In the genomic region with DNA sequence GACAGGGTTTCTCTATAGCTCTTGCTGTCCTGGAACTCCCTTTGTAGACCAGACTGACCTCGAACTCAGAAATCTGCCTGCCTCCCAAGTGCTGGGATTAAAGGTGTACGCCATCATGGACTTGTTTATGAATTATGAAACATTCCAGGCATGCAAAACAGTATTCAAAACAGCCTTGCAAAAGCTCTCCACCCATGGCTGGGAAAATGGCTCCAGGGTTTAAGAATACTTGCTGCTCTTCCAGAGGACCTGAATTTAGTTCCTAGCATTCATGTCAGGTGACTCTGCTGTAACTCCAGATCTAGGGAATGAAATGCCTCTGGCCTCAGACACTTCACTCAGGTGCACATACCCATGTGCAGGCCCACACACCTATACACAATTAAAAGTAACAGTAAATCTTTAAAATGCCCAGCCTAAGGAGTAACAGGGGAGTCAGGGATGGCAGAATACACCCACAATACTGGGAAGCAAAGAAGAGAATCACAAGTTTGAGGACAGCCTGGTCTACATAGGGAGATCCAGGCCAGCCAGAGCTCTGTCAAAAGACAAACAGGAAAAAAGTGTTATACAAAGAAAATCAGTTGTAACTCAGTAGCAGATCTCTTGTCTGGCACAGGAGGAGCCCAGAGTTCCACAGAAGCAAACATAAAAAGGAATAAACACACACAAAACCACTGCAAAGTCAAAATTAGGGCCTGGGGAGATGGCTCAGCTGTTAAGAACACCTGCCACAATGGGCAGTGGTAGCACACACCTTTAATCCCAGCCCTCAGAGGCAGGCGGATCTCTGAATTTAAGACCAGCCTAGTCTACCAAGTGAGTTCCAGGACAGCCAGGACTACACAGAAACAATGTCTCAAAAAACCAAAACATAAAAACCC, we compare ENCODE assay signal across 21 mouse cellular contexts. TPM values are rescaled to one million over a fixed set of nuclear protein-coding genes. Genes with fewer than 3 reads are reported as not detected.
A peak's percentile ranks its signal among the peaks of the same experiment; 100 is the strongest.
DNase-seq lines count a peak whose midpoint lies in the region; ATAC-seq and TF ChIP-seq lines count a peak whose summit lies in the region.
"Had no signal": no experiment of that assay in that cellular context is flagged by ENCODE, and none has a peak within 500 bp of the region (broad histone marks: within the 10 kb centered on the region; RNA-seq: fewer than 3 reads in every experiment).

No protein-coding gene starts in this region.

- in situ Hi-C loops in CH12.LX (cut with MboI; ENCODE audit: low pct_ligation_motif_present, low pct_unique_long_range_greater_than_20kb, low sequenced_read_pairs), result no loop called here

- peak; percentile 27 for TF ChIP-seq POLR2A in CH12.LX (IDR thresholded peaks at IDR 0.05; ENCODE audit: low read depth, low read length)

- H3K27ac ChIP-seq in lung, embryonic 16.5 days (ENCODE audit: low read length), result peak overlapping the region; percentile 84; the same call in 1 of the 2 replicates
- H3K27ac ChIP-seq in CH12.LX (ENCODE audit: insufficient read depth, low read depth), result peak overlapping the region; percentile 38
- peak overlapping the region; percentile 30; the same call in 1 of the 2 replicates for H3K27ac ChIP-seq in liver, postnatal 0 days (ENCODE audit: low read depth)
- H3K27ac ChIP-seq in layer of hippocampus, adult 2 months, result no peak overlapping the region
- H3K27ac ChIP-seq: hindbrain, embryonic 10.5 days; midbrain, embryonic 15.5 days; neural tube, embryonic 12.5 days had no signal

- no peak for TF ChIP-seq CTCF in CH12.LX (conservative IDR thresholded peaks at IDR 0.05 in 1 of 2, IDR thresholded peaks at IDR 0.05 in 1 of 2; ENCODE audit: low read depth in 2 of 2, low read length in 2 of 2)
- no peak for TF ChIP-seq CTCF in liver, postnatal 0 days (IDR thresholded peaks at IDR 0.05; ENCODE audit: low read depth)
- TF ChIP-seq CTCF in layer of hippocampus, adult 2 months (conservative IDR thresholded peaks at IDR 0.05), result no peak

- no peaks in the 10 kb centered on the region for H3K9me3 ChIP-seq in lung, embryonic 16.5 days (ENCODE audit: control insufficient read depth, low read length)
- peaks cover 4% of the 10 kb centered on the region for H3K9me3 ChIP-seq in CH12.LX (replicated peaks; ENCODE audit: low read length)
- no peaks in the 10 kb centered on the region for H3K9me3 ChIP-seq in liver, postnatal 0 days (ENCODE audit: low read length)
- H3K9me3 ChIP-seq: G1E; hindbrain, embryonic 10.5 days; midbrain, embryonic 15.5 days; neural tube, embryonic 12.5 days had no signal

- no peak for DNase-seq in lung, postnatal 36 days
- no peak for DNase-seq in CH12.LX (ENCODE audit: extremely low read depth)
- DNase-seq in R1 (ENCODE audit: low read depth, low spot score), result peak; percentile 53
- no peak for DNase-seq in liver, postnatal 0 days
- no peak for DNase-seq in layer of hippocampus, adult 2 months (ENCODE audit: low spot score in 2 of 2)
- DNase-seq: adrenal gland, postnatal 14 days; cerebellum, postnatal 14 days; gastrocnemius, postnatal 36 days; thymus, adult 18-20 months had no signal

- WGBS in lung, embryonic 16.5 days, result 67% methylated on average over 3 of the region's 3 CpGs
- 71% methylated on average over 3 of the region's 3 CpGs for WGBS in liver, postnatal 0 days (ENCODE audit: insufficient replicate concordance)

- dilution Hi-C loops in CH12.LX (cut with MboI; ENCODE audit: extremely low pct_ligation_motif_present, extremely low pct_unique_long_range_greater_than_20kb, low sequenced_read_pairs), result no loop called here

- no peak overlapping the region for H3K4me2 ChIP-seq in lung, embryonic 16.5 days (ENCODE audit: low read depth, low read length)
- H3K4me2 ChIP-seq in CH12.LX (ENCODE audit: insufficient read depth, low read depth, poor library complexity, severe bottlenecking), result 0 out of 2 replicates have a peak overlapping the region, but pooled peaks have one; percentile 7
- H3K4me2 ChIP-seq in liver, postnatal 0 days (ENCODE audit: low read depth, low read length), result no peak overlapping the region
- H3K4me2 ChIP-seq: midbrain, embryonic 15.5 days; neural tube, embryonic 12.5 days had no signal

- no peak for TF ChIP-seq EP300 in CH12.LX (IDR thresholded peaks at IDR 0.05; ENCODE audit: low read length)
- no peak for TF ChIP-seq EP300 in liver, postnatal 0 days (IDR thresholded peaks at IDR 0.05; ENCODE audit: low read depth)

- no peak for TF ChIP-seq RAD21 in CH12.LX (IDR thresholded peaks at IDR 0.05; ENCODE audit: low read depth, low read length)

- no peak overlapping the region for H3K9ac ChIP-seq in lung, embryonic 16.5 days (ENCODE audit: low read length)
- no peak overlapping the region for H3K9ac ChIP-seq in CH12.LX (ENCODE audit: insufficient read depth, low read depth)
- no peak overlapping the region for H3K9ac ChIP-seq in liver, postnatal 0 days (replicated peaks)
- H3K9ac ChIP-seq: midbrain, embryonic 15.5 days; neural tube, embryonic 12.5 days had no signal

- H3K36me3 ChIP-seq in lung, embryonic 16.5 days (ENCODE audit: control insufficient read depth, insufficient read depth, low read length), result peaks cover 26% of the 10 kb centered on the region
- H3K36me3 ChIP-seq in CH12.LX (replicated peaks in 1 of 2; ENCODE audit: control insufficient read depth in 1 of 2, insufficient read depth in 1 of 2, low read length in 1 of 2), result peaks cover 40 to 47% of the 10 kb centered on the region in 2 experiments
- H3K36me3 ChIP-seq in liver, postnatal 0 days (replicated peaks; ENCODE audit: insufficient read depth, low read length), result peaks cover 41% of the 10 kb centered on the region

- peaks cover 21% of the 10 kb centered on the region for H3K79me2 ChIP-seq in CH12.LX (replicated peaks; ENCODE audit: control insufficient read depth, extremely low read depth, insufficient read depth, poor library complexity, severe bottlenecking)

- no peaks in the 10 kb centered on the region for H3K27me3 ChIP-seq in lung, embryonic 16.5 days (ENCODE audit: control insufficient read depth, insufficient read depth, low read depth, low read length)
- no peaks in the 10 kb centered on the region for H3K27me3 ChIP-seq in CH12.LX (replicated peaks)
- H3K27me3 ChIP-seq in liver, postnatal 0 days (ENCODE audit: insufficient read depth, low read length), result no peaks in the 10 kb centered on the region
- H3K27me3 ChIP-seq: midbrain, embryonic 15.5 days; neural tube, embryonic 12.5 days had no signal

- H3K4me1 ChIP-seq in lung, embryonic 16.5 days (replicated peaks; ENCODE audit: control insufficient read depth, insufficient read depth, low read length), result peaks cover 19% of the 10 kb centered on the region
- peaks cover 7 to 87% of the 10 kb centered on the region in 2 experiments for H3K4me1 ChIP-seq in CH12.LX (ENCODE audit: control insufficient read depth in 1 of 2, insufficient read depth in 2 of 2)
- peaks cover 11% of the 10 kb centered on the region for H3K4me1 ChIP-seq in liver, postnatal 0 days (ENCODE audit: insufficient read depth)

- ATAC-seq in lung, embryonic 16.5 days (ENCODE audit: low read depth), result no peak
- no peak for ATAC-seq in liver, postnatal 0 days
- ATAC-seq in megakaryocyte, adult 5-6 weeks (ENCODE audit: poor library complexity, severe bottlenecking), result no peak

- H3K4me3 ChIP-seq in lung, embryonic 16.5 days (ENCODE audit: low read length), result no peak overlapping the region
- no peak overlapping the region for H3K4me3 ChIP-seq in CH12.LX (replicated peaks in 1 of 3; ENCODE audit: low read depth in 2 of 3, low read length in 2 of 3, poor library complexity in 1 of 3)
- no peak overlapping the region for H3K4me3 ChIP-seq in liver, postnatal 0 days (ENCODE audit: low read depth, low read length)
- H3K4me3 ChIP-seq in layer of hippocampus, adult 2 months, result no peak overlapping the region
- H3K4me3 ChIP-seq: hindbrain, embryonic 10.5 days; midbrain, embryonic 15.5 days; neural tube, embryonic 12.5 days had no signal

RNA-seq across cellular contexts. Expression of gene Cd79a, which starts 5.7 kb away (rescaled TPM):
- polyA plus RNA-seq in lung, embryonic 16.5 days (2015; fragmentation: Nextera tagmentation; extraction: Ambion mirVana), result 0.62 and 0.78 TPM in 2 replicates
- 71.3 and 75.2 TPM in 2 replicates for total RNA-seq in CH12.LX (2012; rRNA removed)
- 46.6 and 51.8 TPM in 2 replicates for total RNA-seq in CH12.LX (2014; rRNA removed)
- 313 and 422 TPM in 2 replicates for polyA plus RNA-seq in CH12.LX (2012; ENCODE audit: insufficient read length, low read depth)
- polyA plus RNA-seq in liver, postnatal 0 days (2015; fragmentation: Nextera tagmentation; extraction: Ambion mirVana), result 32.0 and 34.0 TPM in 2 replicates
- not detected for total RNA-seq in layer of hippocampus, adult 2 months (2021)
- total RNA-seq in megakaryocyte, adult 5-6 weeks (2015), result 0.64 and 1.0 TPM in 2 replicates
- 0.18 and 0.24 TPM in 2 replicates for total RNA-seq in megakaryocyte, adult 5-6 weeks (2017)
- polyA plus RNA-seq: heart, embryonic 14.5 days had no signal

RNA-seq across cellular contexts. Expression of gene Rps19, which starts 7.3 kb away (rescaled TPM):
- 2,580 and 2,777 TPM in 2 replicates for polyA plus RNA-seq in lung, embryonic 16.5 days (2015; fragmentation: Nextera tagmentation; extraction: Ambion mirVana)
- total RNA-seq in CH12.LX (2012; rRNA removed) (4,140 and 4,169 TPM in 2 replicates), CH12.LX (2014; rRNA removed) (2,094 and 2,149 TPM in 2 replicates)
- 1,720 and 1,739 TPM in 2 replicates for polyA plus RNA-seq in CH12.LX (2012; ENCODE audit: insufficient read length, low read depth)
- 1,140 and 1,164 TPM in 2 replicates for polyA plus RNA-seq in liver, postnatal 0 days (2015; fragmentation: Nextera tagmentation; extraction: Ambion mirVana)
- 100 to 1,000 TPM; 501 to 525 TPM for total RNA-seq in layer of hippocampus, adult 2 months (2021)
- 1,493 and 1,909 TPM in 2 replicates for total RNA-seq in megakaryocyte, adult 5-6 weeks (2015)
- total RNA-seq in megakaryocyte, adult 5-6 weeks (2017), result 575 and 756 TPM in 2 replicates

RNA-seq across cellular contexts. Expression of gene Arhgef1, which starts 11.2 kb away (rescaled TPM):
- polyA plus RNA-seq in lung, embryonic 16.5 days (2015; fragmentation: Nextera tagmentation; extraction: Ambion mirVana), result 119 and 126 TPM in 2 replicates
- total RNA-seq in CH12.LX (2012; rRNA removed) (37.8 and 40.2 TPM in 2 replicates), CH12.LX (2014; rRNA removed) (14.6 and 17.8 TPM in 2 replicates)
- polyA plus RNA-seq in CH12.LX (2012; ENCODE audit: insufficient read length, low read depth), result 128 and 134 TPM in 2 replicates
- polyA plus RNA-seq in liver, postnatal 0 days (2015; fragmentation: Nextera tagmentation; extraction: Ambion mirVana), result 30.2 and 30.4 TPM in 2 replicates
- total RNA-seq in layer of hippocampus, adult 2 months (2021), result 10 to 100 TPM; 88.3 to 100.0 TPM
- total RNA-seq in megakaryocyte, adult 5-6 weeks (2015), result 142 and 156 TPM in 2 replicates
- total RNA-seq in megakaryocyte, adult 5-6 weeks (2017), result 116 and 142 TPM in 2 replicates

RNA-seq across cellular contexts. Expression of gene Dmrtc2, which starts 21.6 kb away (rescaled TPM):
- not detected in 2 replicates for polyA plus RNA-seq in lung, embryonic 16.5 days (2015; fragmentation: Nextera tagmentation; extraction: Ambion mirVana)
- not detected in 2 replicates for total RNA-seq in CH12.LX (2012; rRNA removed)
- total RNA-seq in CH12.LX (2014; rRNA removed), result not detected in 2 replicates
- not detected in 2 replicates for polyA plus RNA-seq in CH12.LX (2012; ENCODE audit: insufficient read length, low read depth)
- polyA plus RNA-seq in liver, postnatal 0 days (2015; fragmentation: Nextera tagmentation; extraction: Ambion mirVana), result not detected in 2 replicates
- not detected for total RNA-seq in layer of hippocampus, adult 2 months (2021)
- total RNA-seq in megakaryocyte, adult 5-6 weeks (2015), result not detected in 2 replicates
- total RNA-seq in megakaryocyte, adult 5-6 weeks (2017), result not detected in 2 replicates
- total RNA-seq: adrenal gland, postnatal 14 days; G1E; gastrocnemius, postnatal 36 days; left cerebral cortex, adult 18-20 months had no signal
- polyA plus RNA-seq: frontal cortex, adult 2 months; G1E; heart, embryonic 14.5 days; hindbrain, embryonic 10.5 days; inflammation-experienced regulatory T-cells, adult 6 months; kidney, embryonic 14.5 days; limb, embryonic 11.5 days; neural tube, embryonic 12.5 days had no signal

RNA-seq across cellular contexts. Expression of gene Lypd4, which starts 21.7 kb away (rescaled TPM):
- not detected in 2 replicates for polyA plus RNA-seq in lung, embryonic 16.5 days (2015; fragmentation: Nextera tagmentation; extraction: Ambion mirVana)
- not detected in 2 replicates for total RNA-seq in CH12.LX (2012; rRNA removed)
- total RNA-seq in CH12.LX (2014; rRNA removed), result not detected in 2 replicates
- polyA plus RNA-seq in CH12.LX (2012; ENCODE audit: insufficient read length, low read depth), result not detected in 2 replicates
- not detected in 2 replicates for polyA plus RNA-seq in liver, postnatal 0 days (2015; fragmentation: Nextera tagmentation; extraction: Ambion mirVana)
- not detected for total RNA-seq in layer of hippocampus, adult 2 months (2021)
- not detected in 2 replicates for total RNA-seq in megakaryocyte, adult 5-6 weeks (2015)
- not detected in 2 replicates for total RNA-seq in megakaryocyte, adult 5-6 weeks (2017)
- total RNA-seq: adrenal gland, postnatal 14 days; gastrocnemius, postnatal 36 days; left cerebral cortex, adult 18-20 months had no signal
- polyA plus RNA-seq: frontal cortex, adult 2 months; G1E; heart, embryonic 14.5 days; hindbrain, embryonic 10.5 days; inflammation-experienced regulatory T-cells, adult 6 months; kidney, embryonic 14.5 days; limb, embryonic 11.5 days; midbrain, embryonic 15.5 days; neural tube, embryonic 12.5 days had no signal

Comparison
In these comparisons a context has a peak if more than half of its experiments do, and no peak if none do; other contexts are left out.
1. RNA of gene Cd79a, which starts 5.7 kb away (total RNA-seq): 46.6 to 75.2 TPM in CH12.LX; 0.18 to 1.0 TPM in megakaryocyte, adult 5-6 weeks and not detected in layer of hippocampus, adult 2 months; every median in the first group is over 10 times any median in the second.